Mouse (Mus musculus): ENCODE measurements around the gene Dnajc28. TPM values are rescaled to one million over a fixed set of nuclear protein-coding genes. Genes with fewer than 3 reads are reported as not detected.

Gene Dnajc28
- total RNA-seq, 2 experiments from 2014 or later, result 6.6 to 8.5 TPM

Other genes starting within 250 kb of the Dnajc28 start
- gene Ifnar2, start 246.2 kb downstream of the Dnajc28 start, total RNA-seq (2021), result 10 to 100 TPM; 14.6 to 15.2 TPM
- gene Gm21970, start 227.3 kb downstream of the Dnajc28 start, total RNA-seq (2021), result not detected
- 10 to 100 TPM in 1 of 2 experiments, 1 to 10 TPM in 1; 9.0 to 10.1 TPM for gene Il10rb, start 212.9 kb downstream of the Dnajc28 start, total RNA-seq (2021)
- 10 to 100 TPM; 26.1 to 28.7 TPM for gene Ifnar1, start 133.8 kb downstream of the Dnajc28 start, total RNA-seq (2021)
- 10 to 100 TPM; 51.4 to 54.4 TPM for gene Ifngr2, start 72.0 kb downstream of the Dnajc28 start, total RNA-seq (2021)
- 10 to 100 TPM; 16.0 to 16.9 TPM for gene Tmem50b, start 21.2 kb downstream of the Dnajc28 start, total RNA-seq (2021)
- gene Gart, start 27.9 kb upstream of the Dnajc28 start, total RNA-seq (2021), result 10 to 100 TPM; 45.2 to 54.1 TPM
- 10 to 100 TPM; 95.5 to 96.9 TPM for gene Son, start 28.5 kb upstream of the Dnajc28 start, total RNA-seq (2021)
- 1 to 10 TPM; 1.6 to 1.8 TPM for gene Donson, start 69.7 kb upstream of the Dnajc28 start, total RNA-seq (2021)
- gene Cryzl1, start 109.9 kb upstream of the Dnajc28 start, total RNA-seq (2021), result 10 to 100 TPM; 13.3 to 13.8 TPM
- 10 to 100 TPM; 45.6 to 52.0 TPM for gene Itsn1, start 110.3 kb upstream of the Dnajc28 start, total RNA-seq (2021)

All from gastrocnemius, postnatal 14 days (tissue).